Mouse (Mus musculus) lung, adult 2 months (tissue): Measurements from ENCODE around the gene Gm43552. TPM values are rescaled to one million over a fixed set of nuclear protein-coding genes. Genes with fewer than 3 reads are reported as not detected.
A peak's percentile ranks its signal among the peaks of the same experiment; 100 is the strongest.

ENCODE experiments used
- DNase-seq: peaks from one replicate; pipeline ENCODE4 v3.0.0; 2022
- H3K4me1 ChIP-seq: fragments of 200-500 bp; 2 replicates; pipeline ENCODE4 v1.6.1; 2011; ENCODE audit warnings: low read length; ENCODE audit not compliant: control insufficient read depth, insufficient read depth
- H3K4me3 ChIP-seq: fragments of 200-500 bp; replicated peaks from 2 replicates; pipeline ENCODE3; 2011; ENCODE audit warnings: low read depth, mild to moderate bottlenecking, control low read depth, low read length; ENCODE audit errors: extremely low read depth
- CTCF ChIP-seq: fragments of 200-500 bp; IDR thresholded peaks from 2 replicates; pipeline ENCODE4 v1.5.1; 2011; ENCODE audit warnings: mild to moderate bottlenecking, low read length, control low read depth; ENCODE audit not compliant: insufficient read depth
- POLR2A ChIP-seq: fragments of 200-500 bp; IDR thresholded peaks from 2 replicates; pipeline ENCODE4 v1.6.1; 2011; ENCODE audit warnings: low read depth, mild to moderate bottlenecking, control low read depth, low read length, borderline replicate concordance; ENCODE audit errors: extremely low read depth
- WGBS: fragments of 180-500 bp; shearing (Covaris S2); methylation state at CpG from one replicate; pipeline ENCODE4 v1.1.7; 2018; 5-methylcytosine and 5-hydroxymethylcytosine counted together
- polyA plus RNA-seq: library from polyadenylated mRNA; depleted of rRNA; stranded (reverse); fragments of >200 nt; gene quantifications from 2 replicates; pipeline ENCODE4 v1.2.3, GENCODE M21; 2012; rRNA removed

Gene Gm43552
- polyA plus RNA-seq, 1 experiment = not detected

DNA sequence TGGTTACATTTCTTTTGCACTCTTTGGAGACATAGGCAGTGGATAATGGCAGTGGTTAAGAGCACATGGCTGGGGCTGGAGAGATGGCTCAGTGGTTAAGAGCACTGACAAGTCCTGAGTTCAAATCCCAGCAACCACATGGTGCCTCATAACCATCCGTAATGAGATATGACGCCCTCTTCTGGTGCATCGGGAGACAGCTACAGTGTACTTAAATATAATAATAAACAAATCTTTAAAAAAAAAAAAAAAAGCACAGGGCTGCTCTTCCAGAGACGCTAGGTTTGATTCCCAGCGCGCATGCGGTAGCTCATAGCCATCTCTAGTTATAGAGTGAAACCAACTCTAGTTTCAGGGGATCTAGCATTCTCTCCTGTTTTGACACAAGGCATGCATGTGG lies 98.2 kb downstream of the Gm43552 start:
- no peak for DNase-seq
- H3K4me1 ChIP-seq = peaks cover 5% of the 10 kb centered on the region; the same call in 1 of the 2 replicates
- no peak for TF ChIP-seq CTCF
- TF ChIP-seq POLR2A = no peak
- WGBS = 87% methylated on average over 7 of the region's 7 CpGs
- no peak overlapping the region for H3K4me3 ChIP-seq

GRCm38 (mm10) chr5:65391753-65392152 lies 100.9 kb downstream of the Gm43552 start:
- Histone ChIP-seq H3K4me3 (peak overlapping the region; percentile 96), H3K4me1 (peaks cover 5% of the 10 kb centered on the region; the same call in 1 of the 2 replicates)
- TF ChIP-seq POLR2A = no peak
- no peak for TF ChIP-seq CTCF
- no peak for DNase-seq
- 3% methylated on average over 12 of the region's 12 CpGs for WGBS

DNA sequence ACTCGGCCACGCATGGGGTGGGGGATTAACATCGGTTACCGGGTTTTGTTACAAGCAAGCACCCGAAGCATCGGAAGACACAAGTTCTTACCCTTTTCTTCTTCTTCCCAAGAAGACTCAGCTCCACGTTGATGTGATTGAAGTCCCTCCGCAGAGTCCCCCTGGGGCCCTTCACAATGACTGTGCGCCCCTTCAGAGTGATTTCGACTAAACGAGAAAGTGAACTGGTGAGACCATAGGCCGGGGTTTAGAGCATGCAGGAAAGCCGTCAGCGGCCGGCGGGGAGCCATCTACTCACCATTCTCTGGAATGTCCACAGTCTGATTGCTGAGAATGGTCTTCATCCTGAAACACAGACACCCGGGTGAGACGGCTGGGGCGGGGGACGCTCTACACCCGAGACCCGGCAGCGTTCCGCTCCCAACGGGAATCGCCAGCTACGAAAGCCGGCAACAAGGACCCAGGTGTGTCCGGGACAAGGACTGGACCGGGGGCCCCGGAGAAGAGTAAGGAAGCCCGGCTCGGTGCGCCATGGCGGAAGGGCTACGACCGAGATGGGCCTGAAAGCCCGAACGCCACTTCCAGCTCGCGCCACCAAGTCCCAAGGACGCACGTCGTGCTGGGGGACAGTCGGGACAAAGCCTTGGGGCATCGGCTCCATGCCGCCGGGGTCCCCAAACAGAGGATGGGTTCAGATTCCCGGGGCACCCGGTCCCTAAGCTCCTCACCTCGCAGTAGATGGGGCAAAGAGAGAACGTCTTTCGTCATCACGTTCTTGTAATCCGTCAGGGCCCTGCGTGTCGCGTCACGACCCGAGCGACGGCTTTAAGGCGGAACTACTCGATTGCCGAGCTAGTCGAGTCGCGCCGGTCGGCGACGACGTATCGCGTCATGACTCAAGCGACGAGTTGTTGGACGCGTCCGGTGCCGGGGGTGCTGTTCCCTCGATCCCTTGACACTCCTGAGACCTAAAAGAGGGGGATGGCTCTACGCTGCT lies 101.7 kb downstream of the Gm43552 start, which contains the start of the genes Rpl9 and Lias:
Gene Rpl9 (minus strand): TSS at position 797 of the 997 bp plus-strand sequence.
Gene Lias (plus strand): TSS at position 850 of the 997 bp plus-strand sequence.
- peak; percentile 99 for DNase-seq
- WGBS = under 1% methylated on average over 83 of the region's 83 CpGs
- peaks cover 5% of the 10 kb centered on the region; the same call in 1 of the 2 replicates for H3K4me1 ChIP-seq
- H3K4me3 ChIP-seq = peak within 1 kb of the TSS; percentile 96
- TF ChIP-seq POLR2A (peak; percentile 97), CTCF (no peak)

- no peak overlapping the region for H3K4me3 ChIP-seq
- H3K4me1 ChIP-seq = peaks cover 5% of the 10 kb centered on the region; the same call in 1 of the 2 replicates
- 75% methylated on average over 6 of the region's 6 CpGs for WGBS
- TF ChIP-seq CTCF (no peak), POLR2A (no peak)
- DNase-seq = no peak
These were observed 105.4 kb downstream of the Gm43552 start for GRCm38 (mm10) chr5:65387008-65387867.

- WGBS = 61% methylated on average over 2 of the region's 2 CpGs
- Histone ChIP-seq H3K4me3 (no peak overlapping the region), H3K4me1 (peaks cover 5% of the 10 kb centered on the region; the same call in 1 of the 2 replicates)
- no peak for DNase-seq
- no peak for TF ChIP-seq CTCF
- TF ChIP-seq POLR2A = no peak
These were observed 106.9 kb downstream of the Gm43552 start for GRCm38 (mm10) chr5:65385704-65386103.

Other genes starting within 250 kb of the Gm43552 start
- 7.4 and 11.6 TPM in 2 replicates for gene Rfc1, start 157.2 kb downstream of the Gm43552 start, polyA plus RNA-seq
- 0.44 and 0.78 TPM in 2 replicates for gene Klb, start 144.5 kb downstream of the Gm43552 start, polyA plus RNA-seq
- 152 and 224 TPM in 2 replicates for gene Rpl9, start 101.4 kb downstream of the Gm43552 start, polyA plus RNA-seq
- 6.3 and 13.1 TPM in 2 replicates for gene Lias, start 101.3 kb downstream of the Gm43552 start, polyA plus RNA-seq
- 8.7 and 12.2 TPM in 2 replicates for gene Ugdh, start 56.9 kb downstream of the Gm43552 start, polyA plus RNA-seq
- gene Smim14, start 44.4 kb upstream of the Gm43552 start, polyA plus RNA-seq = 137 and 157 TPM in 2 replicates
- 12.3 and 15.1 TPM in 2 replicates for gene Ube2k, start 44.4 kb upstream of the Gm43552 start, polyA plus RNA-seq
- 12.7 and 19.4 TPM in 2 replicates for gene Pds5a, start 205.4 kb upstream of the Gm43552 start, polyA plus RNA-seq